Comparison of ENCODE assay signal across 13 mouse cellular contexts in genomic region chr13:114226291-114226925, GRCm38 (mm10).
"Had no signal": no experiment of that assay in that cellular context is flagged by ENCODE, and none has a peak within 500 bp of the region (broad histone marks: within the 10 kb centered on the region; RNA-seq: fewer than 3 reads in every experiment).

No protein-coding gene starts in this region.

- DNase-seq: kidney, adult 8-10 months; kidney, postnatal 10 days; kidney, postnatal 4 days; lung, embryonic 14.5 days; lung, postnatal 10 days; lung, postnatal 4 days; right cerebral cortex, postnatal 14 days had no signal

- H3K4me1 ChIP-seq: limb, embryonic 15.5 days; stomach, embryonic 15.5 days had no signal

- H3K27ac ChIP-seq: layer of hippocampus, adult 2 months; limb, embryonic 15.5 days; liver, embryonic 12.5 days; midbrain, embryonic 12.5 days; stomach, embryonic 15.5 days had no signal

- H3K27me3 ChIP-seq: limb, embryonic 15.5 days; liver, embryonic 12.5 days; midbrain, embryonic 12.5 days; stomach, embryonic 15.5 days had no signal

- H3K9ac ChIP-seq: limb, embryonic 15.5 days; liver, embryonic 12.5 days; lung, embryonic 14.5 days; midbrain, embryonic 12.5 days; stomach, embryonic 15.5 days had no signal

- H3K4me3 ChIP-seq: layer of hippocampus, adult 2 months; limb, embryonic 15.5 days; liver, embryonic 12.5 days; midbrain, embryonic 12.5 days; stomach, embryonic 15.5 days had no signal

- ATAC-seq: intestine, postnatal 0 days; liver, embryonic 12.5 days had no signal

- H3K9me3 ChIP-seq: limb, embryonic 15.5 days; liver, embryonic 12.5 days; midbrain, embryonic 12.5 days; stomach, embryonic 15.5 days had no signal

- H3K36me3 ChIP-seq: limb, embryonic 15.5 days; liver, embryonic 12.5 days; midbrain, embryonic 12.5 days; stomach, embryonic 15.5 days had no signal

- H3K4me2 ChIP-seq: limb, embryonic 15.5 days; liver, embryonic 12.5 days; lung, embryonic 14.5 days; midbrain, embryonic 12.5 days; stomach, embryonic 15.5 days had no signal
